Mouse (Mus musculus): ENCODE results near the gene Rell1. TPM values are rescaled to one million over a fixed set of nuclear protein-coding genes. Genes with fewer than 3 reads are reported as not detected.

Rell1 gene
- 8.9 and 9.0 TPM in 2 replicates for polyA plus RNA-seq (2015; fragmentation: Nextera tagmentation; extraction: Ambion mirVana)

- H3K4me3 ChIP-seq = peak within 1 kb of the TSS; percentile 82
- no peaks in the 10 kb centered on the region for H3K9me3 ChIP-seq
- no peaks in the 10 kb centered on the region for H3K36me3 ChIP-seq (replicated peaks)
- WGBS = under 1% methylated on average over 83 of the region's 85 CpGs
- H3K4me2 ChIP-seq = peak within 1 kb of the TSS; percentile 94
- peak; percentile 96 for ATAC-seq (replicated peaks)
- peak within 1 kb of the TSS; percentile 72 for H3K9ac ChIP-seq
- H3K27ac ChIP-seq = peak within 1 kb of the TSS; percentile 53
- no peaks in the 10 kb centered on the region for H3K27me3 ChIP-seq (replicated peaks)
- H3K4me1 ChIP-seq = peaks cover 12% of the 10 kb centered on the region
These were observed at the start of gene Rell1 for GRCm38 (mm10) chr5:63968443-63969415. Gene Rell1 (minus strand): TSS chr5:63968897.

- Histone ChIP-seq H3K36me3 (replicated peaks) (no peaks in the 10 kb centered on the region), H3K27ac (no peak overlapping the region)
- WGBS = 83% methylated on average over 13 of the region's 13 CpGs
These were observed 44.1 kb upstream of the Rell1 start for GRCm38 (mm10) chr5:64012596-64013366.

GRCm38 (mm10) chr5:64006548-64006947, 37.9 kb upstream of the Rell1 start:
- Histone ChIP-seq H3K27ac (no peak overlapping the region), H3K36me3 (replicated peaks) (no peaks in the 10 kb centered on the region), H3K9ac (no peak overlapping the region), H3K27me3 (replicated peaks) (no peaks in the 10 kb centered on the region), H3K4me1 (no peaks in the 10 kb centered on the region), H3K4me2 (no peak overlapping the region), H3K9me3 (no peaks in the 10 kb centered on the region), H3K4me3 (no peak overlapping the region)
- no peak for ATAC-seq (replicated peaks)
- 93% methylated on average over 4 of the region's 4 CpGs for WGBS

More at GRCm38 (mm10) chr5:64012596-64013366, 44.1 kb upstream of the Rell1 start:
- H3K27me3 ChIP-seq (replicated peaks) = no peaks in the 10 kb centered on the region
- H3K9ac ChIP-seq = no peak overlapping the region
- H3K4me2 ChIP-seq = no peak overlapping the region
- H3K4me1 ChIP-seq = no peaks in the 10 kb centered on the region
- H3K4me3 ChIP-seq = no peak overlapping the region
- ATAC-seq (replicated peaks) = no peak
- no peaks in the 10 kb centered on the region for H3K9me3 ChIP-seq

- H3K27me3 ChIP-seq (replicated peaks) = no peaks in the 10 kb centered on the region
- WGBS = 91% methylated on average over 8 of the region's 8 CpGs
- H3K36me3 ChIP-seq (replicated peaks) = no peaks in the 10 kb centered on the region
- ATAC-seq (replicated peaks) = no peak
- H3K4me3 ChIP-seq = no peak overlapping the region
- H3K9me3 ChIP-seq = no peaks in the 10 kb centered on the region
- H3K9ac ChIP-seq = no peak overlapping the region
- no peaks in the 10 kb centered on the region for H3K4me1 ChIP-seq
- H3K4me2 ChIP-seq = no peak overlapping the region
- H3K27ac ChIP-seq = no peak overlapping the region
These were observed 34.6 kb upstream of the Rell1 start for GRCm38 (mm10) chr5:64003302-64003701.

- no peak overlapping the region for H3K4me2 ChIP-seq
- no peak for ATAC-seq (replicated peaks)
- no peak overlapping the region for H3K9ac ChIP-seq
- H3K9me3 ChIP-seq = no peaks in the 10 kb centered on the region
- no peaks in the 10 kb centered on the region for H3K36me3 ChIP-seq (replicated peaks)
- 26% methylated on average over 3 of the region's 3 CpGs for WGBS
- H3K27me3 ChIP-seq (replicated peaks) = no peaks in the 10 kb centered on the region
- no peaks in the 10 kb centered on the region for H3K4me1 ChIP-seq
- no peak overlapping the region for H3K27ac ChIP-seq
- no peak overlapping the region for H3K4me3 ChIP-seq
These were observed 25.2 kb upstream of the Rell1 start for GRCm38 (mm10) chr5:63993865-63994264.

GRCm38 (mm10) chr5:63990675-63991074, 22.0 kb upstream of the Rell1 start:
- 90% methylated on average over 3 of the region's 3 CpGs for WGBS
- no peak overlapping the region for H3K27ac ChIP-seq

GRCm38 (mm10) chr5:63986337-63986736, 17.6 kb upstream of the Rell1 start:
- Histone ChIP-seq H3K4me2 (no peak overlapping the region), H3K36me3 (replicated peaks) (no peaks in the 10 kb centered on the region), H3K27me3 (replicated peaks) (no peaks in the 10 kb centered on the region), H3K4me1 (no peaks in the 10 kb centered on the region), H3K4me3 (no peak overlapping the region), H3K9me3 (no peaks in the 10 kb centered on the region), H3K9ac (no peak overlapping the region), H3K27ac (no peak overlapping the region)
- ATAC-seq (replicated peaks) = no peak
- WGBS = 86% methylated on average over 6 of the region's 6 CpGs

More at GRCm38 (mm10) chr5:63990675-63991074, 22.0 kb upstream of the Rell1 start:
- Histone ChIP-seq H3K4me1 (no peaks in the 10 kb centered on the region), H3K4me3 (no peak overlapping the region), H3K4me2 (no peak overlapping the region), H3K36me3 (replicated peaks) (no peaks in the 10 kb centered on the region), H3K9me3 (no peaks in the 10 kb centered on the region), H3K27me3 (replicated peaks) (no peaks in the 10 kb centered on the region), H3K9ac (no peak overlapping the region)
- ATAC-seq (replicated peaks) = no peak

GRCm38 (mm10) chr5:63982296-63982695, 13.6 kb upstream of the Rell1 start:
- Histone ChIP-seq H3K9me3 (no peaks in the 10 kb centered on the region), H3K4me1 (no peaks in the 10 kb centered on the region), H3K27ac (no peak overlapping the region), H3K4me3 (no peak overlapping the region), H3K27me3 (replicated peaks) (no peaks in the 10 kb centered on the region), H3K4me2 (no peak overlapping the region), H3K36me3 (replicated peaks) (no peaks in the 10 kb centered on the region), H3K9ac (no peak overlapping the region)
- 78% methylated on average over 11 of the region's 11 CpGs for WGBS
- no peak for ATAC-seq (replicated peaks)

- H3K9ac ChIP-seq = no peak overlapping the region
- H3K27ac ChIP-seq = no peak overlapping the region
- no peak overlapping the region for H3K4me3 ChIP-seq
- no peaks in the 10 kb centered on the region for H3K27me3 ChIP-seq (replicated peaks)
- H3K4me2 ChIP-seq = no peak overlapping the region
- no peaks in the 10 kb centered on the region for H3K9me3 ChIP-seq
- ATAC-seq (replicated peaks) = no peak
- H3K4me1 ChIP-seq = peaks cover 12% of the 10 kb centered on the region
- no peaks in the 10 kb centered on the region for H3K36me3 ChIP-seq (replicated peaks)
- WGBS = 35% methylated on average over 2 of the region's 2 CpGs
These were observed 2.3 kb upstream of the Rell1 start for GRCm38 (mm10) chr5:63970991-63971390.

GRCm38 (mm10) chr5:63970281-63970732, 1.6 kb upstream of the Rell1 start:
- no peaks in the 10 kb centered on the region for H3K27me3 ChIP-seq (replicated peaks)
- no peak for ATAC-seq (replicated peaks)
- H3K9ac ChIP-seq = no peak overlapping the region
- H3K4me1 ChIP-seq = peaks cover 12% of the 10 kb centered on the region
- H3K4me3 ChIP-seq = no peak overlapping the region
- H3K4me2 ChIP-seq = no peak overlapping the region
- 13% methylated on average over 7 of the region's 7 CpGs for WGBS
- H3K9me3 ChIP-seq = no peaks in the 10 kb centered on the region
- no peaks in the 10 kb centered on the region for H3K36me3 ChIP-seq (replicated peaks)
- no peak overlapping the region for H3K27ac ChIP-seq

GRCm38 (mm10) chr5:63969476-63970112, 897 bp upstream of the Rell1 start:
- 33% methylated on average over 5 of the region's 5 CpGs for WGBS
- no peaks in the 10 kb centered on the region for H3K27me3 ChIP-seq (replicated peaks)
- no peaks in the 10 kb centered on the region for H3K36me3 ChIP-seq (replicated peaks)
- no peak overlapping the region for H3K9ac ChIP-seq
- peak overlapping the region; percentile 82 for H3K4me3 ChIP-seq
- ATAC-seq (replicated peaks) = no peak
- no peak overlapping the region for H3K27ac ChIP-seq
- H3K4me2 ChIP-seq = peak overlapping the region; percentile 94; the same call in 1 of the 2 replicates
- no peaks in the 10 kb centered on the region for H3K9me3 ChIP-seq
- peaks cover 12% of the 10 kb centered on the region for H3K4me1 ChIP-seq

Data from midbrain, embryonic 15.5 days (tissue).